Mouse (Mus musculus) intestine, postnatal 0 days (tissue): ENCODE measurements at regions not wholly inside any gene's neighbourhood (a gene's known extent, or its start where the extent isn't known, plus 50 kb on each side); places are given as distances from the start of the nearest gene placed in this dataset.

Source experiments
- ATAC-seq: fragments of 200-750 bp; cut with Nextera tagmentation; 2 replicates; pipeline ENCODE4 v1.8.0; 2017; ENCODE audit warnings: mild to moderate bottlenecking, moderate TSS enrichment, moderate library complexity
- H3K27ac ChIP-seq: fragments of 300-500 bp; sonication (generic); 2 replicates; pipeline ENCODE4 v1.5.1; 2014; ENCODE audit warnings: mild to moderate bottlenecking, low read depth, low read length, moderate library complexity
- H3K27me3 ChIP-seq: fragments of 300-500 bp; sonication (generic); replicated peaks from 2 replicates; pipeline ENCODE4 v1.6.1; 2014; ENCODE audit warnings: low read length, mixed read lengths; ENCODE audit not compliant: control insufficient read depth, insufficient read depth
- H3K36me3 ChIP-seq: fragments of 300-500 bp; sonication (generic); 2 replicates; pipeline ENCODE4 v1.6.1; 2014; ENCODE audit warnings: mild to moderate bottlenecking, moderate library complexity; ENCODE audit not compliant: control insufficient read depth, insufficient read depth
- H3K4me1 ChIP-seq: fragments of 300-500 bp; sonication (generic); replicated peaks from 2 replicates; pipeline ENCODE4 v1.6.1; 2014; ENCODE audit warnings: antibody characterized with exemption, low read length, mixed read lengths; ENCODE audit not compliant: control insufficient read depth, insufficient read depth
- H3K4me2 ChIP-seq: fragments of 300-500 bp; sonication (generic); replicated peaks from 2 replicates; pipeline ENCODE4 v1.6.1; 2014; ENCODE audit warnings: low read depth, mild to moderate bottlenecking, moderate library complexity
- H3K4me3 ChIP-seq: fragments of 300-500 bp; sonication (generic); 2 replicates; pipeline ENCODE4 v1.5.1; 2014; ENCODE audit warnings: low read depth, low read length
- H3K9ac ChIP-seq: fragments of 300-500 bp; sonication (generic); 2 replicates; pipeline ENCODE4 v1.6.1; 2014; ENCODE audit warnings: mild to moderate bottlenecking, low read depth, low read length
- H3K9me3 ChIP-seq: fragments of 300-500 bp; sonication (generic); 2 replicates; pipeline ENCODE4 v1.6.1; 2016; ENCODE audit warnings: mixed run types; ENCODE audit not compliant: control insufficient read depth
- CTCF ChIP-seq: sonication (generic); IDR thresholded peaks from 2 replicates; pipeline ENCODE4 v1.5.1; 2016; ENCODE audit warnings: low read depth, mild to moderate bottlenecking, control low read depth, antibody characterized with exemption, moderate library complexity
- WGBS: fragments of 180-500 bp; shearing (Covaris S2); extraction: QIAGEN DNeasy Blood & Tissue Kit; methylation state at CpG from one replicate; pipeline ENCODE4 v1.1.7; 2014; 5-methylcytosine and 5-hydroxymethylcytosine counted together

GRCm38 (mm10) chr12:54272696-54273095 lies 69.0 kb upstream of the Egln3 start:
- Histone ChIP-seq H3K4me2 (no peak overlapping the region), H3K27me3 (no peaks in the 10 kb centered on the region), H3K4me3 (no peak overlapping the region), H3K27ac (no peak overlapping the region), H3K9ac (no peak overlapping the region), H3K36me3 (no peaks in the 10 kb centered on the region), H3K9me3 (no peaks in the 10 kb centered on the region), H3K4me1 (no peaks in the 10 kb centered on the region)
- WGBS = 90% methylated on average over 6 of the region's 6 CpGs
- ATAC-seq = no peak
- no peak for TF ChIP-seq CTCF

- Histone ChIP-seq H3K27me3 (no peaks in the 10 kb centered on the region), H3K36me3 (no peaks in the 10 kb centered on the region)
- whole genome bisulfite sequencing = 62% methylated on average over 2 of the region's 2 CpGs
Measured at GRCm38 (mm10) chr12:54272226-54272625, 68.6 kb upstream of the Egln3 start.

GRCm38 (mm10) chr12:54265852-54266251 lies 62.2 kb upstream of the Egln3 start:
- no peak overlapping the region for H3K9ac ChIP-seq
- H3K27ac ChIP-seq = no peak overlapping the region
- 63% methylated on average over 3 of the region's 3 CpGs for WGBS
- H3K4me2 ChIP-seq = no peak overlapping the region
- H3K9me3 ChIP-seq = no peaks in the 10 kb centered on the region
- no peaks in the 10 kb centered on the region for H3K27me3 ChIP-seq
- ATAC-seq = no peak
- no peak for TF ChIP-seq CTCF
- no peak overlapping the region for H3K4me3 ChIP-seq
- no peaks in the 10 kb centered on the region for H3K36me3 ChIP-seq
- H3K4me1 ChIP-seq = peaks cover 9% of the 10 kb centered on the region; the same call in 1 of the 2 replicates

More at GRCm38 (mm10) chr12:54272226-54272625, 68.6 kb upstream of the Egln3 start:
- no peak overlapping the region for H3K4me3 ChIP-seq
- H3K9ac ChIP-seq = no peak overlapping the region
- TF ChIP-seq CTCF = no peak
- no peaks in the 10 kb centered on the region for H3K4me1 ChIP-seq
- no peak for ATAC-seq
- H3K9me3 ChIP-seq = no peaks in the 10 kb centered on the region
- H3K4me2 ChIP-seq = no peak overlapping the region
- no peak overlapping the region for H3K27ac ChIP-seq

- H3K4me1 ChIP-seq = peaks cover 14% of the 10 kb centered on the region; the same call in 1 of the 2 replicates
- H3K36me3 ChIP-seq = no peaks in the 10 kb centered on the region
- no peak for TF ChIP-seq CTCF
- no peak overlapping the region for H3K9ac ChIP-seq
- H3K4me3 ChIP-seq = no peak overlapping the region
- no peak overlapping the region for H3K4me2 ChIP-seq
- no peaks in the 10 kb centered on the region for H3K27me3 ChIP-seq
- ATAC-seq = no peak
- H3K9me3 ChIP-seq = no peaks in the 10 kb centered on the region
- 72% methylated on average over 14 of the region's 14 CpGs for WGBS
- H3K27ac ChIP-seq = no peak overlapping the region
Measured at GRCm38 (mm10) chr12:54264893-54265835, 61.5 kb upstream of the Egln3 start.

GRCm38 (mm10) chr12:54264418-54264733 lies 60.7 kb upstream of the Egln3 start:
- Histone ChIP-seq H3K4me2 (no peak overlapping the region), H3K27me3 (no peaks in the 10 kb centered on the region), H3K36me3 (no peaks in the 10 kb centered on the region), H3K9me3 (no peaks in the 10 kb centered on the region), H3K4me1 (peaks cover 14% of the 10 kb centered on the region; the same call in 1 of the 2 replicates), H3K9ac (no peak overlapping the region), H3K4me3 (no peak overlapping the region), H3K27ac (no peak overlapping the region)
- WGBS = 35% methylated on average over 4 of the region's 4 CpGs
- no peak for TF ChIP-seq CTCF
- no peak for ATAC-seq

- WGBS = 34% methylated on average over 13 of the region's 13 CpGs
- H3K27ac ChIP-seq = no peak overlapping the region
- no peak for TF ChIP-seq CTCF
- H3K36me3 ChIP-seq = no peaks in the 10 kb centered on the region
- no peak overlapping the region for H3K4me2 ChIP-seq
- no peak overlapping the region for H3K9ac ChIP-seq
- no peak overlapping the region for H3K4me3 ChIP-seq
- peak; percentile 29; the same call in 1 of the 2 replicates for ATAC-seq
- H3K27me3 ChIP-seq = no peaks in the 10 kb centered on the region
- no peaks in the 10 kb centered on the region for H3K9me3 ChIP-seq
- H3K4me1 ChIP-seq = peaks cover 14% of the 10 kb centered on the region; the same call in 1 of the 2 replicates
Measured at GRCm38 (mm10) chr12:54263733-54264417, 60.2 kb upstream of the Egln3 start.
